Mouse (Mus musculus) ES-E14 (cell line): Measurements from ENCODE around the gene Slc44a2.

ENCODE experiments used
- CHD2 ChIP-seq: IDR thresholded peaks from 2 replicates; pipeline ENCODE4 v1.6.1; 2014; ENCODE audit warnings: mild to moderate bottlenecking, low read depth, low read length, inconsistent platforms
- HCFC1 ChIP-seq: IDR thresholded peaks from 2 replicates; pipeline ENCODE4 v1.6.1; 2012; ENCODE audit warnings: low read length, inconsistent platforms, borderline replicate concordance; ENCODE audit not compliant: insufficient read depth
- MAFK ChIP-seq: IDR thresholded peaks from 2 replicates; pipeline ENCODE4 v1.6.1; 2014; ENCODE audit warnings: mild to moderate bottlenecking, low read depth, low read length, inconsistent platforms; ENCODE audit not compliant: insufficient read depth
- ZNF384 ChIP-seq: IDR thresholded peaks from 2 replicates; pipeline ENCODE4 v1.6.1; 2012; ENCODE audit warnings: low read depth, low read length, inconsistent platforms

DNA sequence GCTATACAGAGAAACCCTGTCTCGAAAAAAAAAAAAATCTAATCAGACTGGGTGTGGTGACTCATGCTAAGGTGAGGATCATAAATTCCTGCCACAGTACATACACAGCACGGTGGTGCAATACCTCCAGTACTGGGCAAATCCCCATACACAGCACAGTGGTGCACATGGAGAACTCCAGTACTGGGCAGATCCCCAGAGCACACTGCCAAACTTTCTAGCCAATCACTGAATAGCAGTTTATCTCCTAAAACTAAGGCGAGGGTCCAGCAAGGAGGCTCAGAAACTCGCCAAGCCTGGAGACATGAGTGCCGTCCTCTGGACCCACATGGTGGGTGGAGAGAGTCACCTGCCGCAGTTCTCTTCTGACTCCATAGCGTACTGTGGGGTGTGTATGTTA, 30.7 kb downstream of the Slc44a2 start:
- no peak for TF ChIP-seq MAFK
- TF ChIP-seq HCFC1 = no peak
- no peak for TF ChIP-seq CHD2
- TF ChIP-seq ZNF384 = no peak
